Mouse (Mus musculus): ENCODE results near the gene Nemp1. TPM values are rescaled to one million over a fixed set of nuclear protein-coding genes. Genes with fewer than 3 reads are reported as not detected.

The Nemp1 gene
- polyA plus RNA-seq (2014; fragmentation: Nextera tagmentation; extraction: Ambion mirVana) = 6.7 and 8.4 TPM in 2 replicates

GRCm38 (mm10) chr10:127666501-127667268 is at the start of gene Nemp1:
TSS of gene Nemp1 (plus strand) at chr10:127666901.
- ATAC-seq (replicated peaks; ENCODE audit: insufficient number of reproducible peaks, low FRiP score, low TSS enrichment) = peak; percentile 73
- Histone ChIP-seq H3K9me3 (replicated peaks; ENCODE audit: control insufficient read depth, low read length) (no peaks in the 10 kb centered on the region), H3K27ac (ENCODE audit: low read depth, low read length) (peak within 1 kb of the TSS; percentile 97), H3K27me3 (ENCODE audit: control insufficient read depth, insufficient read depth, low read length) (peaks cover 10% of the 10 kb centered on the region), H3K4me2 (peak within 1 kb of the TSS; percentile 85), H3K4me1 (ENCODE audit: control insufficient read depth, insufficient read depth, low read length) (peaks cover 39% of the 10 kb centered on the region), H3K4me3 (ENCODE audit: low read depth, low read length) (peak within 1 kb of the TSS; percentile 73), H3K9ac (ENCODE audit: low read depth, low read length) (peak within 1 kb of the TSS; percentile 83), H3K36me3 (ENCODE audit: control insufficient read depth, insufficient read depth, low read length) (peaks cover 8% of the 10 kb centered on the region)
- WGBS (ENCODE audit: insufficient replicate concordance) = under 1% methylated on average over 57 of the region's 73 CpGs

- Histone ChIP-seq H3K4me3 (ENCODE audit: low read depth, low read length) (no peak overlapping the region), H3K9ac (ENCODE audit: low read depth, low read length) (no peak overlapping the region), H3K4me2 (peak overlapping the region; percentile 9; the same call in 1 of the 2 replicates), H3K27ac (ENCODE audit: low read depth, low read length) (peak overlapping the region; percentile 22; the same call in 1 of the 2 replicates), H3K9me3 (replicated peaks; ENCODE audit: control insufficient read depth, low read length) (no peaks in the 10 kb centered on the region), H3K27me3 (ENCODE audit: control insufficient read depth, insufficient read depth, low read length) (no peaks in the 10 kb centered on the region), H3K36me3 (ENCODE audit: control insufficient read depth, insufficient read depth, low read length) (no peaks in the 10 kb centered on the region), H3K4me1 (ENCODE audit: control insufficient read depth, insufficient read depth, low read length) (peaks cover 60% of the 10 kb centered on the region)
- no peak for ATAC-seq (replicated peaks; ENCODE audit: insufficient number of reproducible peaks, low FRiP score, low TSS enrichment)
- WGBS (ENCODE audit: insufficient replicate concordance) = 40% methylated on average over 4 of the region's 4 CpGs
Measured at GRCm38 (mm10) chr10:127617294-127617693, 49.4 kb upstream of the Nemp1 start.

GRCm38 (mm10) chr10:127618173-127618572 is 48.5 kb upstream of the Nemp1 start:
- Histone ChIP-seq H3K36me3 (ENCODE audit: control insufficient read depth, insufficient read depth, low read length) (no peaks in the 10 kb centered on the region), H3K27ac (ENCODE audit: low read depth, low read length) (no peak overlapping the region), H3K4me1 (ENCODE audit: control insufficient read depth, insufficient read depth, low read length) (peaks cover 58% of the 10 kb centered on the region), H3K27me3 (ENCODE audit: control insufficient read depth, insufficient read depth, low read length) (no peaks in the 10 kb centered on the region), H3K4me3 (ENCODE audit: low read depth, low read length) (no peak overlapping the region), H3K9ac (ENCODE audit: low read depth, low read length) (no peak overlapping the region), H3K9me3 (replicated peaks; ENCODE audit: control insufficient read depth, low read length) (no peaks in the 10 kb centered on the region), H3K4me2 (peak overlapping the region; percentile 9; the same call in 1 of the 2 replicates)
- ATAC-seq (replicated peaks; ENCODE audit: insufficient number of reproducible peaks, low FRiP score, low TSS enrichment) = no peak
- WGBS (ENCODE audit: insufficient replicate concordance) = 36% methylated on average over 6 of the region's 6 CpGs

GRCm38 (mm10) chr10:127619119-127619721 is 47.5 kb upstream of the Nemp1 start:
- 27% methylated on average over 8 of the region's 8 CpGs for WGBS (ENCODE audit: insufficient replicate concordance)
- peak overlapping the region; percentile 72 for H3K4me3 ChIP-seq (ENCODE audit: low read depth, low read length)
- H3K9ac ChIP-seq (ENCODE audit: low read depth, low read length) = peak overlapping the region; percentile 76
- H3K36me3 ChIP-seq (ENCODE audit: control insufficient read depth, insufficient read depth, low read length) = no peaks in the 10 kb centered on the region
- H3K27me3 ChIP-seq (ENCODE audit: control insufficient read depth, insufficient read depth, low read length) = no peaks in the 10 kb centered on the region
- H3K9me3 ChIP-seq (replicated peaks; ENCODE audit: control insufficient read depth, low read length) = no peaks in the 10 kb centered on the region
- peaks cover 53% of the 10 kb centered on the region for H3K4me1 ChIP-seq (ENCODE audit: control insufficient read depth, insufficient read depth, low read length)
- no peak for ATAC-seq (replicated peaks; ENCODE audit: insufficient number of reproducible peaks, low FRiP score, low TSS enrichment)
- H3K27ac ChIP-seq (ENCODE audit: low read depth, low read length) = no peak overlapping the region
- peak overlapping the region; percentile 97 for H3K4me2 ChIP-seq

- Histone ChIP-seq H3K9ac (ENCODE audit: low read depth, low read length) (peak overlapping the region; percentile 76), H3K9me3 (replicated peaks; ENCODE audit: control insufficient read depth, low read length) (no peaks in the 10 kb centered on the region), H3K27me3 (ENCODE audit: control insufficient read depth, insufficient read depth, low read length) (no peaks in the 10 kb centered on the region), H3K36me3 (ENCODE audit: control insufficient read depth, insufficient read depth, low read length) (no peaks in the 10 kb centered on the region), H3K27ac (ENCODE audit: low read depth, low read length) (peak overlapping the region; percentile 95), H3K4me2 (peak overlapping the region; percentile 97), H3K4me1 (ENCODE audit: control insufficient read depth, insufficient read depth, low read length) (peaks cover 46% of the 10 kb centered on the region), H3K4me3 (ENCODE audit: low read depth, low read length) (peak overlapping the region; percentile 72)
- 4% methylated on average over 12 of the region's 12 CpGs for WGBS (ENCODE audit: insufficient replicate concordance)
- ATAC-seq (replicated peaks; ENCODE audit: insufficient number of reproducible peaks, low FRiP score, low TSS enrichment) = no peak
Measured at GRCm38 (mm10) chr10:127619941-127620405, 46.7 kb upstream of the Nemp1 start.

GRCm38 (mm10) chr10:127620406-127621190 is 46.1 kb upstream of the Nemp1 start, which contains the start of gene Lrp1:
TSS of gene Lrp1 (minus strand) at chr10:127621148.
- Histone ChIP-seq H3K9ac (ENCODE audit: low read depth, low read length) (peak within 1 kb of the TSS; percentile 78), H3K27ac (ENCODE audit: low read depth, low read length) (peak within 1 kb of the TSS; percentile 95), H3K36me3 (ENCODE audit: control insufficient read depth, insufficient read depth, low read length) (no peaks in the 10 kb centered on the region), H3K9me3 (replicated peaks; ENCODE audit: control insufficient read depth, low read length) (no peaks in the 10 kb centered on the region), H3K4me3 (ENCODE audit: low read depth, low read length) (peak within 1 kb of the TSS; percentile 72), H3K27me3 (ENCODE audit: control insufficient read depth, insufficient read depth, low read length) (no peaks in the 10 kb centered on the region), H3K4me1 (ENCODE audit: control insufficient read depth, insufficient read depth, low read length) (peaks cover 40% of the 10 kb centered on the region), H3K4me2 (peak within 1 kb of the TSS; percentile 97)
- 2% methylated on average over 22 of the region's 32 CpGs for WGBS (ENCODE audit: insufficient replicate concordance)
- ATAC-seq (replicated peaks; ENCODE audit: insufficient number of reproducible peaks, low FRiP score, low TSS enrichment) = peak; percentile 56

- Histone ChIP-seq H3K4me1 (ENCODE audit: control insufficient read depth, insufficient read depth, low read length) (peaks cover 31% of the 10 kb centered on the region), H3K9ac (ENCODE audit: low read depth, low read length) (peak overlapping the region; percentile 78), H3K36me3 (ENCODE audit: control insufficient read depth, insufficient read depth, low read length) (no peaks in the 10 kb centered on the region), H3K27ac (ENCODE audit: low read depth, low read length) (peak overlapping the region; percentile 95), H3K27me3 (ENCODE audit: control insufficient read depth, insufficient read depth, low read length) (no peaks in the 10 kb centered on the region), H3K4me2 (peak overlapping the region; percentile 97), H3K4me3 (ENCODE audit: low read depth, low read length) (peak overlapping the region; percentile 72), H3K9me3 (replicated peaks; ENCODE audit: control insufficient read depth, low read length) (no peaks in the 10 kb centered on the region; the same call in 1 of the 2 replicates)
- 0% methylated on average over 39 of the region's 39 CpGs for WGBS (ENCODE audit: insufficient replicate concordance)
- peak; percentile 80 for ATAC-seq (replicated peaks; ENCODE audit: insufficient number of reproducible peaks, low FRiP score, low TSS enrichment)
Measured at GRCm38 (mm10) chr10:127621191-127622056, 45.3 kb upstream of the Nemp1 start.
